Mouse (Mus musculus): ENCODE data around the gene Zfp341.

Zfp341 gene

GRCm38 (mm10) chr2:154589051-154589450 is 24.0 kb upstream of the Zfp341 start:
- DNase-seq = no peak

GRCm38 (mm10) chr2:154591239-154591638 is 21.9 kb upstream of the Zfp341 start:
- DNase-seq = no peak

GRCm38 (mm10) chr2:154593025-154593424 is 20.1 kb upstream of the Zfp341 start:
- no peak for DNase-seq

GRCm38 (mm10) chr2:154595775-154596174 is 17.3 kb upstream of the Zfp341 start:
- DNase-seq = peak; percentile 29

- no peak for DNase-seq
Measured at GRCm38 (mm10) chr2:154597399-154597798, 15.7 kb upstream of the Zfp341 start.

- no peak for DNase-seq
Measured at GRCm38 (mm10) chr2:154600586-154600985, 12.5 kb upstream of the Zfp341 start.

GRCm38 (mm10) chr2:154601324-154601723 is 11.8 kb upstream of the Zfp341 start:
- peak; percentile 72 for DNase-seq

GRCm38 (mm10) chr2:154603007-154603637 is 10.0 kb upstream of the Zfp341 start:
- DNase-seq = peak; percentile 60

- peak; percentile 99 for DNase-seq
Measured at GRCm38 (mm10) chr2:154603638-154604153, 9.4 kb upstream of the Zfp341 start, which contains the start of gene Pxmp4. Gene Pxmp4, minus strand, starts transcription at chr2:154603708.

GRCm38 (mm10) chr2:154604156-154604555 is 8.9 kb upstream of the Zfp341 start:
- DNase-seq = no peak

- DNase-seq = no peak
Measured at GRCm38 (mm10) chr2:154606965-154607364, 6.1 kb upstream of the Zfp341 start.

GRCm38 (mm10) chr2:154609050-154609767 is 3.9 kb upstream of the Zfp341 start:
- DNase-seq = no peak

GRCm38 (mm10) chr2:154614841-154615576 is 1.9 kb downstream of the Zfp341 start:
- DNase-seq = peak; percentile 33

- DNase-seq = no peak
Measured at GRCm38 (mm10) chr2:154615674-154616073, 2.6 kb downstream of the Zfp341 start.

- no peak for DNase-seq
Measured at GRCm38 (mm10) chr2:154617061-154617460, 4.0 kb downstream of the Zfp341 start.

GRCm38 (mm10) chr2:154621684-154622083 is 8.6 kb downstream of the Zfp341 start:
- peak; percentile 33 for DNase-seq

GRCm38 (mm10) chr2:154624137-154624536 is 11.0 kb downstream of the Zfp341 start:
- DNase-seq = no peak

- no peak for DNase-seq
Measured at GRCm38 (mm10) chr2:154630531-154630930, 17.4 kb downstream of the Zfp341 start.

- DNase-seq = no peak
Measured at GRCm38 (mm10) chr2:154632203-154632780, 19.2 kb downstream of the Zfp341 start.

GRCm38 (mm10) chr2:154633039-154633742 is 20.1 kb downstream of the Zfp341 start:
- DNase-seq = no peak

GRCm38 (mm10) chr2:154633876-154634644 is 21.0 kb downstream of the Zfp341 start:
- no peak for DNase-seq

GRCm38 (mm10) chr2:154635826-154636225 is 22.7 kb downstream of the Zfp341 start:
- DNase-seq = no peak

Measured in kidney, postnatal 14 days (tissue).